Mouse (Mus musculus): ENCODE measurements around the gene Hoxd9. TPM values are rescaled to one million over a fixed set of nuclear protein-coding genes. Genes with fewer than 3 reads are reported as not detected.
A peak's percentile ranks its signal among the peaks of the same experiment; 100 is the strongest.

Gene Hoxd9
- polyA plus RNA-seq, 1 experiment from 2014 or later = 1.6 TPM

- no peak for ATAC-seq
- no peak overlapping the region for H3K27ac ChIP-seq (ENCODE audit: low read depth, low read length)
- no peak overlapping the region for H3K4me2 ChIP-seq (replicated peaks; ENCODE audit: low read depth)
- peaks cover 97% of the 10 kb centered on the region for H3K27me3 ChIP-seq (replicated peaks; ENCODE audit: control insufficient read depth, insufficient read depth, low read length)
- no peaks in the 10 kb centered on the region for H3K9me3 ChIP-seq (ENCODE audit: control insufficient read depth)
- H3K9ac ChIP-seq (ENCODE audit: low read depth, low read length) = no peak overlapping the region
- H3K4me3 ChIP-seq (ENCODE audit: low read depth, low read length) = no peak overlapping the region
- no peaks in the 10 kb centered on the region for H3K36me3 ChIP-seq (ENCODE audit: control insufficient read depth, insufficient read depth)
- no peak for TF ChIP-seq CTCF (IDR thresholded peaks at IDR 0.05; ENCODE audit: low read depth)
- H3K4me1 ChIP-seq (replicated peaks; ENCODE audit: control insufficient read depth, insufficient read depth, low read length) = no peaks in the 10 kb centered on the region
- 9% methylated on average over 8 of the region's 8 CpGs for WGBS
Measured at GRCm38 (mm10) chr2:74690338-74690716, 7.2 kb upstream of the Hoxd9 start.

GRCm38 (mm10) chr2:74691022-74691951 lies 6.2 kb upstream of the Hoxd9 start, which contains the start of gene Hoxd10:
Hoxd10 (plus strand) TSS chr2:74691924.
- no peak within 1 kb of the TSS for H3K9ac ChIP-seq (ENCODE audit: low read depth, low read length)
- 2% methylated on average over 56 of the region's 56 CpGs for WGBS

GRCm38 (mm10) chr2:74691995-74692807 lies 5.3 kb upstream of the Hoxd9 start:
- no peak for ATAC-seq
- H3K4me3 ChIP-seq (ENCODE audit: low read depth, low read length) = peak overlapping the region; percentile 19
- no peak for TF ChIP-seq CTCF (IDR thresholded peaks at IDR 0.05; ENCODE audit: low read depth)
- H3K4me2 ChIP-seq (replicated peaks; ENCODE audit: low read depth) = peak overlapping the region; percentile 28; the same call in 1 of the 2 replicates
- H3K27ac ChIP-seq (ENCODE audit: low read depth, low read length) = no peak overlapping the region
- H3K9me3 ChIP-seq (ENCODE audit: control insufficient read depth) = no peaks in the 10 kb centered on the region
- no peaks in the 10 kb centered on the region for H3K4me1 ChIP-seq (replicated peaks; ENCODE audit: control insufficient read depth, insufficient read depth, low read length)
- WGBS = 5% methylated on average over 35 of the region's 35 CpGs
- H3K36me3 ChIP-seq (ENCODE audit: control insufficient read depth, insufficient read depth) = no peaks in the 10 kb centered on the region
- H3K27me3 ChIP-seq (replicated peaks; ENCODE audit: control insufficient read depth, insufficient read depth, low read length) = peaks cover 99% of the 10 kb centered on the region
- H3K9ac ChIP-seq (ENCODE audit: low read depth, low read length) = no peak overlapping the region

More at GRCm38 (mm10) chr2:74691022-74691951, 6.2 kb upstream of the Hoxd9 start, which contains the start of gene Hoxd10:
- ATAC-seq = no peak
- Histone ChIP-seq H3K4me2 (replicated peaks; ENCODE audit: low read depth) (peak within 1 kb of the TSS; percentile 28; the same call in 1 of the 2 replicates), H3K27me3 (replicated peaks; ENCODE audit: control insufficient read depth, insufficient read depth, low read length) (peaks cover 99% of the 10 kb centered on the region), H3K9me3 (ENCODE audit: control insufficient read depth) (no peaks in the 10 kb centered on the region), H3K4me1 (replicated peaks; ENCODE audit: control insufficient read depth, insufficient read depth, low read length) (no peaks in the 10 kb centered on the region), H3K27ac (ENCODE audit: low read depth, low read length) (no peak within 1 kb of the TSS), H3K4me3 (ENCODE audit: low read depth, low read length) (peak within 1 kb of the TSS; percentile 19), H3K36me3 (ENCODE audit: control insufficient read depth, insufficient read depth) (no peaks in the 10 kb centered on the region)
- peak; percentile 64 for TF ChIP-seq CTCF (IDR thresholded peaks at IDR 0.05; ENCODE audit: low read depth)

GRCm38 (mm10) chr2:74692808-74693431 lies 4.6 kb upstream of the Hoxd9 start:
- Histone ChIP-seq H3K4me3 (ENCODE audit: low read depth, low read length) (peak overlapping the region; percentile 19), H3K27ac (ENCODE audit: low read depth, low read length) (no peak overlapping the region), H3K4me1 (replicated peaks; ENCODE audit: control insufficient read depth, insufficient read depth, low read length) (no peaks in the 10 kb centered on the region), H3K36me3 (ENCODE audit: control insufficient read depth, insufficient read depth) (no peaks in the 10 kb centered on the region), H3K9me3 (ENCODE audit: control insufficient read depth) (no peaks in the 10 kb centered on the region), H3K4me2 (replicated peaks; ENCODE audit: low read depth) (peak overlapping the region; percentile 28; the same call in 1 of the 2 replicates), H3K9ac (ENCODE audit: low read depth, low read length) (no peak overlapping the region), H3K27me3 (replicated peaks; ENCODE audit: control insufficient read depth, insufficient read depth, low read length) (peaks cover 99% of the 10 kb centered on the region)
- no peak for ATAC-seq
- no peak for TF ChIP-seq CTCF (IDR thresholded peaks at IDR 0.05; ENCODE audit: low read depth)
- WGBS = 4% methylated on average over 20 of the region's 20 CpGs

- peaks cover 99% of the 10 kb centered on the region for H3K27me3 ChIP-seq (replicated peaks; ENCODE audit: control insufficient read depth, insufficient read depth, low read length)
- H3K4me3 ChIP-seq (ENCODE audit: low read depth, low read length) = 0 out of 2 replicates have a peak overlapping the region, but pooled peaks have one; percentile 19
- no peak for TF ChIP-seq CTCF (IDR thresholded peaks at IDR 0.05; ENCODE audit: low read depth)
- 6% methylated on average over 4 of the region's 4 CpGs for WGBS
- H3K27ac ChIP-seq (ENCODE audit: low read depth, low read length) = no peak overlapping the region
- 0 out of 2 replicates have a peak, but pooled peaks cover under 1% of the 10 kb centered on the region for H3K4me1 ChIP-seq (replicated peaks; ENCODE audit: control insufficient read depth, insufficient read depth, low read length)
- H3K36me3 ChIP-seq (ENCODE audit: control insufficient read depth, insufficient read depth) = no peaks in the 10 kb centered on the region
- H3K9me3 ChIP-seq (ENCODE audit: control insufficient read depth) = no peaks in the 10 kb centered on the region
- no peak for ATAC-seq
- H3K4me2 ChIP-seq (replicated peaks; ENCODE audit: low read depth) = no peak overlapping the region
- H3K9ac ChIP-seq (ENCODE audit: low read depth, low read length) = no peak overlapping the region
Measured at GRCm38 (mm10) chr2:74693432-74693827, 4.1 kb upstream of the Hoxd9 start.
